Mouse (Mus musculus) embryo, embryonic 10.5 days (tissue): Measurements from ENCODE around the gene Ccdc78.
"Not testable (repeated sequence)": the region's sequence is repeated elsewhere in the genome, so short reads cannot be mapped to it uniquely, and the experiment has no call there.

Experiments
- DNase-seq: peaks from one replicate; pipeline ENCODE4 v3.0.0-alpha.2; 2015; ENCODE audit warnings: low spot score

The Ccdc78 gene

GRCm38 (mm10) chr17:25786280-25786679, at the start of gene Ccdc78:
Gene Ccdc78 (plus strand): TSS chr17:25786580.
- DNase-seq: no peak

- DNase-seq: no peak
These were observed 47.5 kb upstream of the Ccdc78 start for GRCm38 (mm10) chr17:25738861-25739260.

- DNase-seq: not testable (repeated sequence)
These were observed 44.9 kb upstream of the Ccdc78 start for GRCm38 (mm10) chr17:25741471-25741870.

- DNase-seq: no peak
These were observed 42.5 kb upstream of the Ccdc78 start for GRCm38 (mm10) chr17:25743831-25744230.

GRCm38 (mm10) chr17:25744311-25744710, 42.1 kb upstream of the Ccdc78 start:
- DNase-seq: no peak

- no peak for DNase-seq
These were observed 38.1 kb upstream of the Ccdc78 start for GRCm38 (mm10) chr17:25748238-25748637.

GRCm38 (mm10) chr17:25749314-25749713, 37.1 kb upstream of the Ccdc78 start:
- DNase-seq: no peak

GRCm38 (mm10) chr17:25751446-25751845, 34.9 kb upstream of the Ccdc78 start:
- DNase-seq: no peak

GRCm38 (mm10) chr17:25754241-25754640, 32.1 kb upstream of the Ccdc78 start, which contains the start of gene Msln:
Gene Msln (minus strand): TSS chr17:25754378.
- DNase-seq: no peak

DNA sequence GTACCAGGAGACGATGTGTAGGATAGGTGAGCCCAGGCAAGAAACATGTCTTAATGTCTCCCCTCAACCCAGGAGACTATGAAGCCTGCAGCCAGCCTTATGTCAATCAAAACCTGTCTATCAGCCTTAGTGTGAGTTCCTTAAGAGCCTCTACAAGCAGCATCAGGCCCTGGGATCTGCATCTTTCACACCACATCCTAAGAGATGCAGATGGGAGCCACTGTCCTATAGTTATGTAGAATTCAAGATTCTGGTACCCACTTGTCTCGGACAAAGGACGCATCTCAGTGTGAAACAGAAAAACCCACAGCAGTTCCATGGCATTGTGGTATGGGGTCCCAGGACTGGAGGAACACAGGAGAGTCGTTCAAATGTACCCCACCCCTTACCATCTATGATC, 31.3 kb upstream of the Ccdc78 start:
- DNase-seq: no peak

- peak; percentile 16 for DNase-seq
These were observed 30.6 kb upstream of the Ccdc78 start for GRCm38 (mm10) chr17:25755627-25756377.

GRCm38 (mm10) chr17:25756378-25757242, 29.8 kb upstream of the Ccdc78 start:
- DNase-seq: no peak

DNA sequence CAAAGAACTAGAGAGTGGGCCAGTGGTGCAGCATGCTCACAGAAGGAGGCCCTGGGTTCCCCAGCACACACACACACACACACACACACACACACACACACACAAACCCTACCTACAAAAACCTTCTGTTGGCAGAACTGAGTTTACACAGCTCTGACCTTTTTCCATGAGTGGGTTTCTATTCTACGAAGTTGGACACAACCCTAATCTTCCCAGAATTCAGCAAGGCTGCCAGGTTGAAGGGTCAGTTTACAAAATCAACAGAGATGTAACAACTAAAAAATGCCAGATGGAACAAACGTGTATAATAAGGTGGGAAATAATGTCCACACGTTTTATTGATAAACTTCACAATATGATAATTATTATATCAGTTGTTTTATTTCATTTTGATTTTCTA, 28.7 kb upstream of the Ccdc78 start:
- no peak for DNase-seq

DNA sequence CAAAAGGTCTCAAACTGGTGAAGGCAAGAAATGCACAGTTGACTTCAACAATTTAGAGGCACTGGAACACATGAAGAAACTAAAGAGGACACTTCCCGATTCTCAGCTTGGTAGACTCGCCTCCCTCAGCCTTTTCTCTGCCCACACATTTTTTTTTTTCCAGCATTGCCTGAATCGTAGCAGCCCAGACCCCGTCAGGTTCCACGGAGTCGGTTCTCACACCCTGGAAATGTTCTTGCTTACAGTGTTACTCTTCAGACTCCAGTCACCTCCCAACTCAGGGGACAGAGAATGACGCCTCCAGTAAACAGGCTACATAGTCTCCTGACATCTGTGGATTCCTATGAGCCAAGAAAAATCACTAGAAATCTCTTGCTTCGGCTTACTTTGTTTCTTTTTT, 26.2 kb upstream of the Ccdc78 start:
- no peak for DNase-seq

- DNase-seq: peak; percentile 47
These were observed 24.8 kb upstream of the Ccdc78 start for GRCm38 (mm10) chr17:25761561-25761970.

DNA sequence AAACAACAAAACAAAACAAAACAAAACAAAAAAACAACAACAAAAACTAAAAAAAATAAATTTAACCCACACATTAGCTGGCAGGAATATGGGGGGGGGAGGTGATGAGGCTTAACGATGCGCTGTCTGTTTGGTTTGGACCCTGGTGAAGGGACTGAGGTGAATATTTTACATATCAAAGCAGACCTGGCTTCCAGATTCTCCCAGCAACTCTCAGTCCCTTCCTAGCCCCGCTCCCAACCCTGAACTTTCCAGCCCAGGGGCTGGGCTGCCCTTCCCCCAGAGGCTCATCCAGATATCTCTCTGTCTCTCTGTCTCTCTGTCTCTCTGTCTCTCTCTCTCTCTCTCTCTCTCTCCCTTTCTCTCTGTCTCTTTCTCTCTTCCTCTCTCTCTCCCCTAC, 23.8 kb upstream of the Ccdc78 start:
- DNase-seq: no peak

GRCm38 (mm10) chr17:25765886-25766285, 20.5 kb upstream of the Ccdc78 start:
- peak; percentile 57 for DNase-seq

- DNase-seq: no peak
These were observed 17.0 kb upstream of the Ccdc78 start for GRCm38 (mm10) chr17:25769331-25769730.

- DNase-seq: peak; percentile 99
These were observed 12.7 kb upstream of the Ccdc78 start, which contains the start of gene Narfl for GRCm38 (mm10) chr17:25773549-25774120. Gene Narfl (plus strand): TSS chr17:25773776.

- no peak for DNase-seq
These were observed 10.9 kb upstream of the Ccdc78 start for GRCm38 (mm10) chr17:25775318-25776062.

DNA sequence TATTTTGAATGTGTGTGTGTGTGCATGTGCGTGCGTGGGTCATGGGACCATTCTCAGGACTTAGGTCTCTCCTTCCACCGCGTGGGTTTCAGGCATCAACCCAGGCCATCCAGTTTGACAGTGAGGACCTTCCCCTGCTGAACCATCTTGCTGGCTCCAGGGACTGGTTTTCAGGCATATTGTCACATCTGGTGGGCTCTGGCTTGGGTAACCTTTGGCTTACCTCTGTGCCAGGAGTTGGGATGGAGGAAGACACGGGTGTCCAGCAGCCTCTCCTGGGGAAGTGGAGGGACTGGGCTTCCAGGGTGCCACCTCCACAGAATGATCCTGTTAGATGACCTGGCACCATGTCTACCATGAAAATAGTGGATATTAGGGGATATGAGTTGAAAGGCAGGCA, 8.4 kb upstream of the Ccdc78 start:
- DNase-seq: no peak

GRCm38 (mm10) chr17:25781339-25781738, 5.0 kb upstream of the Ccdc78 start:
- no peak for DNase-seq
